Mouse (Mus musculus): Measurements from ENCODE around the gene Tnip1.

GRCm38 (mm10) chr11:54956912-54957311, 5.8 kb downstream of the Tnip1 start:
- TF ChIP-seq GATA1 (IDR thresholded peaks at IDR 0.05; ENCODE audit: borderline replicate concordance, low read length) (no peak), CTCF (IDR thresholded peaks at IDR 0.05; ENCODE audit: low read depth, low read length) (no peak), TAL1 (conservative IDR thresholded peaks at IDR 0.05; ENCODE audit: low read depth, low read length) (no peak), POLR2AphosphoS5 (IDR thresholded peaks at IDR 0.05; ENCODE audit: insufficient replicate concordance, low read depth, low read length) (no peak), GATA2 (IDR thresholded peaks at IDR 0.05; ENCODE audit: borderline replicate concordance, low read depth, low read length) (no peak)

Measured in G1E (cell line).